Mouse (Mus musculus): ENCODE measurements around the gene Nmt2. TPM values are rescaled to one million over a fixed set of nuclear protein-coding genes. Genes with fewer than 3 reads are reported as not detected.

The Nmt2 gene
- polyA plus RNA-seq, 1 experiment from 2014 or later = 34.2 TPM

DNA sequence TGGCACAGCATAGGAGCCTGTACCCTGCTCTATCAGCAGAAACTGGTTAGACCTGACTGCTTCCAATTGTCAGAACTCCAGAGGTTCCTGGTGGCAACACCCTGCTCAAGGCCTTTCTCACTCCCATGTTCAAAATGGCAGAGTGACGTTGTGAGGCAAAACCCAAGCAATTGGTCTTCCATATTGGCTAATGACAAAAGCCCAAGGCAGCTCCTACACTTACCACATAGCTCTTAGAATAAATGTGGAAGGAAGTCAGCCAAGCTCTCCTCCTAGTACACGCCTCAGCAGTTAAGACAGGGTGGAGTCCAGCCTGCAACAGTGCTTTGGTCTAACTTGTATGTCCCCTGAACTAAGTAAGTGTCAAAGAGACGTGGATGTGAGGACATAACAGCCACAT lies 73.9 kb downstream of the Nmt2 start:
- no peaks in the 10 kb centered on the region for H3K9me3 ChIP-seq (ENCODE audit: control insufficient read depth, low read length)
- H3K4me2 ChIP-seq (ENCODE audit: low read depth, low read length) = no peak overlapping the region
- H3K27ac ChIP-seq (replicated peaks; ENCODE audit: low read depth, low read length) = no peak overlapping the region
- H3K9ac ChIP-seq (ENCODE audit: low read depth, low read length) = no peak overlapping the region
- 70% methylated on average over 3 of the region's 3 CpGs for WGBS
- no peaks in the 10 kb centered on the region for H3K36me3 ChIP-seq (ENCODE audit: control insufficient read depth, insufficient read depth, low read length)
- no peaks in the 10 kb centered on the region for H3K27me3 ChIP-seq (replicated peaks; ENCODE audit: control insufficient read depth, insufficient read depth, low read length)
- no peaks in the 10 kb centered on the region for H3K4me1 ChIP-seq (ENCODE audit: control insufficient read depth, insufficient read depth, low read length)
- DNase-seq (ENCODE audit: low spot score) = no peak
- no peak for ATAC-seq (ENCODE audit: low read depth)
- no peak overlapping the region for H3K4me3 ChIP-seq (ENCODE audit: low read depth, low read length)

DNA sequence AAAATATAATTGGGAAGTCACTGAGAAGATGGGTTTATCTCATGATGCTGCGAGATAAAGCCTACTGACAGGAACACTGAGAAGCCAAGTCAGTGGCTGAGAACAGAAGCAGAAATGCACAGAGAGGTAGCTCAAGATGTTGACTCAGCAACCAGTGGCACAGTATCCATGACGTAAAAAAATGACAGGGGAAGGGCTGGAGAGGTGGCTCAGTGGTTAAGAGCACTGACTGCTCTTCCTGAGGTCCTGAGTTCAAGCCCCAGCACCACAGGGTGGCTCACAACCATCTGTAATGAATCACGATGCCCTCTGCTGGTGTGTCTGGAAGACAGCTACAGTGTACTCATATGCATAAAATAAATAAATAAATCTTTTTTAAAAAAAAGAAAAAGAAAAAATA lies 77.1 kb downstream of the Nmt2 start:
- H3K36me3 ChIP-seq (ENCODE audit: control insufficient read depth, insufficient read depth, low read length) = no peaks in the 10 kb centered on the region
- H3K27ac ChIP-seq (replicated peaks; ENCODE audit: low read depth, low read length) = no peak overlapping the region
- H3K4me1 ChIP-seq (ENCODE audit: control insufficient read depth, insufficient read depth, low read length) = no peaks in the 10 kb centered on the region
- no peak overlapping the region for H3K4me2 ChIP-seq (ENCODE audit: low read depth, low read length)
- no peaks in the 10 kb centered on the region for H3K9me3 ChIP-seq (ENCODE audit: control insufficient read depth, low read length)
- no peak overlapping the region for H3K9ac ChIP-seq (ENCODE audit: low read depth, low read length)
- H3K27me3 ChIP-seq (replicated peaks; ENCODE audit: control insufficient read depth, insufficient read depth, low read length) = no peaks in the 10 kb centered on the region; the same call in 1 of the 2 replicates
- H3K4me3 ChIP-seq (ENCODE audit: low read depth, low read length) = no peak overlapping the region
- ATAC-seq (ENCODE audit: low read depth) (no peak), DNase-seq (ENCODE audit: low spot score) (no peak)
- 79% methylated on average over 3 of the region's 3 CpGs for WGBS

DNA sequence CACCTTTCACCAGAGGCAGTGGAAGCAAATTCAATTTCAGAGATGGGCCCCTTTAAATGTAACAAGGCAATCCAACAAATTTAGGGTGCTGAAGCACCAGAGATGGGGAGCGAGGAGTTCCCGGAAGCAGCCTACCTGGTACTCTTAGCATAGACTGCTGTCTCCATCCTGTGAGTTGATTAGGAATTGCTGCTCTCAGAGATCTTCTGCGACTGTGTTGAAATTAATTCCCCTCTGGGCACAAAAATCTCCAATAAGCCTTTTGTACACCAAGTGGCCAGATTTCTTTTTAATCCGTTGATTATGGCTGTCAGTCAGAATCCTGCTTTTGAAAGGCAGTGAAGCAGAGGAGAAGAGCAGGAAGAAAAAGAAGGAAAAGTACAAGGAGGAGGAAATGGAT lies 81.1 kb downstream of the Nmt2 start:
- ATAC-seq (ENCODE audit: low read depth) = no peak
- Histone ChIP-seq H3K4me1 (ENCODE audit: control insufficient read depth, insufficient read depth, low read length) (no peaks in the 10 kb centered on the region), H3K9me3 (ENCODE audit: control insufficient read depth, low read length) (no peaks in the 10 kb centered on the region), H3K9ac (ENCODE audit: low read depth, low read length) (no peak overlapping the region), H3K4me3 (ENCODE audit: low read depth, low read length) (no peak overlapping the region), H3K27ac (replicated peaks; ENCODE audit: low read depth, low read length) (no peak overlapping the region), H3K36me3 (ENCODE audit: control insufficient read depth, insufficient read depth, low read length) (no peaks in the 10 kb centered on the region), H3K27me3 (replicated peaks; ENCODE audit: control insufficient read depth, insufficient read depth, low read length) (no peaks in the 10 kb centered on the region; the same call in 1 of the 2 replicates), H3K4me2 (ENCODE audit: low read depth, low read length) (no peak overlapping the region)
- DNase-seq (ENCODE audit: low spot score) = no peak
- WGBS = 49% methylated on average over 4 of the region's 4 CpGs

Other genes with a start within 250 kb of the Nmt2 start
- gene Fam171a1, start 170.0 kb upstream of the Nmt2 start, polyA plus RNA-seq (2014; fragmentation: Nextera tagmentation; extraction: Ambion mirVana) = 31.2 and 37.0 TPM in 2 replicates
- gene Rpp38, start 48.4 kb downstream of the Nmt2 start, polyA plus RNA-seq (2014; fragmentation: Nextera tagmentation; extraction: Ambion mirVana) = 20.9 and 21.9 TPM in 2 replicates
- 3.2 and 3.9 TPM in 2 replicates for gene Acbd7, start 52.0 kb downstream of the Nmt2 start, polyA plus RNA-seq (2014; fragmentation: Nextera tagmentation; extraction: Ambion mirVana)
- not detected in 2 replicates for gene Olah, start 113.0 kb downstream of the Nmt2 start, polyA plus RNA-seq (2014; fragmentation: Nextera tagmentation; extraction: Ambion mirVana)
- 3.9 and 20.3 TPM in 2 replicates for gene Meig1, start 138.4 kb downstream of the Nmt2 start, polyA plus RNA-seq (2014; fragmentation: Nextera tagmentation; extraction: Ambion mirVana)
- 5.9 and 6.1 TPM in 2 replicates for gene Dclre1c, start 139.9 kb downstream of the Nmt2 start, polyA plus RNA-seq (2014; fragmentation: Nextera tagmentation; extraction: Ambion mirVana)
- gene Suv39h2, start 190.8 kb downstream of the Nmt2 start, polyA plus RNA-seq (2014; fragmentation: Nextera tagmentation; extraction: Ambion mirVana) = 14.4 and 14.7 TPM in 2 replicates
- 3.9 and 4.9 TPM in 2 replicates for gene Gm45902, start 228.6 kb downstream of the Nmt2 start, polyA plus RNA-seq (2014; fragmentation: Nextera tagmentation; extraction: Ambion mirVana)
- 85.7 and 93.7 TPM in 2 replicates for gene Hspa14, start 228.6 kb downstream of the Nmt2 start, polyA plus RNA-seq (2014; fragmentation: Nextera tagmentation; extraction: Ambion mirVana)
- 0.32 TPM in 1 of 2 replicates, not detected in the other for gene Cdnf, start 228.8 kb downstream of the Nmt2 start, polyA plus RNA-seq (2014; fragmentation: Nextera tagmentation; extraction: Ambion mirVana)